Mouse (Mus musculus): ENCODE measurements at regions not wholly inside any gene's neighbourhood (a gene's known extent, or its start where the extent isn't known, plus 50 kb on each side); places are given as distances from the start of the nearest gene placed in this dataset.

DNA sequence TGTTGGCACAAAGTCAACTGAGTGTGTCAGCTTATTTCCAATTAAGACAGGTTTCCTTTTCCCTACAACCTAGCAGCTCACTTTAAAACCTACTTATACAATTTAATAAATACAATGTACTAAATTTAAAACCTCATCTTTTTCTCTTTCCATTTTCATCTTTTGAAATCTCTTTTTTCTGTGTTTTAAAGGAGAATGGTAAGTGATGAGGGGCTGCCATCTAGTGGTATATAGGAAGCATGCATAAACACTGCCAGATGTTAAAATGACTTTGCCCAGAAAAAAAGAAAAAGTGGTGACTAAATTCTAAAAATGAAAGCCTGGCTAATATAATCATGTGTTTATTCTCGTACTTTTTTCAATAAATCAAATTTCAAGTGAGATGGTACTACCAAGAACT lies 62.0 kb upstream of the Chordc1 start:
- TF ChIP-seq ELF1 (IDR thresholded peaks at IDR 0.05; ENCODE audit: low read depth, low read length) (no peak), SMC3 (IDR thresholded peaks at IDR 0.05; ENCODE audit: low read depth, low read length) (peak; percentile 75), POLR2A (IDR thresholded peaks at IDR 0.05; ENCODE audit: low read depth, low read length) (no peak), CHD2 (IDR thresholded peaks at IDR 0.05; ENCODE audit: low read length) (no peak), E2F4 (IDR thresholded peaks at IDR 0.05; ENCODE audit: insufficient replicate concordance, low read depth, low read length) (no peak), MYC (IDR thresholded peaks at IDR 0.05; ENCODE audit: low read depth, low read length) (no peak), MAX (IDR thresholded peaks at IDR 0.05; ENCODE audit: low read length) (no peak), CTCF (conservative IDR thresholded peaks at IDR 0.05 in 1 of 2, IDR thresholded peaks at IDR 0.05 in 1 of 2; ENCODE audit: low read depth in 2 of 2, low read length in 2 of 2) (peak in 1 of 2 experiments; percentile 76; a peak in 2 of 4 replicates), SIN3A (IDR thresholded peaks at IDR 0.05; ENCODE audit: low read length) (no peak), EP300 (IDR thresholded peaks at IDR 0.05; ENCODE audit: low read length) (no peak)
